Mouse (Mus musculus): ENCODE data around the gene Btbd9.

Gene Btbd9

GRCm38 (mm10) chr17:30575121-30575904, 975 bp downstream of the Btbd9 start:
- peaks cover 39% of the 10 kb centered on the region for H3K4me1 ChIP-seq (replicated peaks; ENCODE audit: low read depth, low read length)
- H3K27me3 ChIP-seq (ENCODE audit: insufficient read depth, low read length) = peaks cover 27% of the 10 kb centered on the region
- peaks cover 12% of the 10 kb centered on the region; the same call in 1 of the 2 replicates for H3K36me3 ChIP-seq (ENCODE audit: insufficient read depth, low read length)
- H3K9me3 ChIP-seq (ENCODE audit: low read length) = no peaks in the 10 kb centered on the region
- TF ChIP-seq POU5F1 (IDR thresholded peaks at IDR 0.05; ENCODE audit: borderline replicate concordance, low read length) = no peak
- peak overlapping the region; percentile 88 for H3K4me3 ChIP-seq (replicated peaks; ENCODE audit: low read length)

GRCm38 (mm10) chr17:30574783-30575075, 1.6 kb downstream of the Btbd9 start:
- Histone ChIP-seq H3K9me3 (ENCODE audit: low read length) (no peaks in the 10 kb centered on the region), H3K4me3 (replicated peaks; ENCODE audit: low read length) (peak overlapping the region; percentile 88), H3K27me3 (ENCODE audit: insufficient read depth, low read length) (peaks cover 27% of the 10 kb centered on the region), H3K36me3 (ENCODE audit: insufficient read depth, low read length) (peaks cover 12% of the 10 kb centered on the region; the same call in 1 of the 2 replicates), H3K4me1 (replicated peaks; ENCODE audit: low read depth, low read length) (peaks cover 44% of the 10 kb centered on the region)
- TF ChIP-seq CTCF (conservative IDR thresholded peaks at IDR 0.05; ENCODE audit: low read length) (no peak), NANOG (IDR thresholded peaks at IDR 0.05; ENCODE audit: borderline replicate concordance, low read length) (no peak), POU5F1 (IDR thresholded peaks at IDR 0.05; ENCODE audit: borderline replicate concordance, low read length) (no peak)

DNA sequence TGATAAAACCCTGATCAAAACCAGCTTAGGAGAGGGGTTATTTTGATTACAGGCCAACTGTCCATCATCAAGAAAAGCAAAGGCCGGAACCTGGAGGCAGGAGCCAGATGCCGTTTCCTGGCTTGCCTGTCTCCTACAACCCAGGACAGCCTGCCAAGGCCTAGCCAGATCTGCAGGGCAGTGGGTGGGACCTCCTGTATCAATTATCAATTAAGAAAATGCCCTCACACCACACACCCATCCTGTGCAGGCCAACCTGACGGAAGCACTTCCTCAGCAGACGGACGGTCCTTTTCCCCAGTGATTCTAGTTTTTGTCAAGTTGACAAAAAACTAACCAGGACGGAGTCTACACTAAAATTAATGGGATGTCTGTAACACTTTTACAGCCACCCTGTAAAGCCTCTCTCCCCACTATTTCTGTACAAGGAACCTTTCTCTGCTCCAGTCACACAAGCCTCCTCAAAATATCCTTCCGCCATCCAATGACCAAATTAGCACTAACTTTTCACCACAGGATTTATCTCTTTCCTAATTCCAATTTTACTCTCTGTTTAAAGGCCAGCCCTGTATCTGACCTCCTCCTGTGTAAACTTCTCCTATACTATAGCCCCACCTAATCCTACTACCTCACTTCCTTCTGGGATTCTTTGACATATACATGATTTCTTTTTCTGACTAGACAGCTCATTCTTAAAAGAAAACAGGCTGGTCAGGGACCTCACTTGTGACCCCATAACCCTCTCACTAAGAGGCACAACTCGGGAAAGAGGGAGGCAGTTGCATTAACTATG, 2.1 kb downstream of the Btbd9 start:
- Histone ChIP-seq H3K4me1 (replicated peaks; ENCODE audit: low read depth, low read length) (peaks cover 44% of the 10 kb centered on the region), H3K9me3 (ENCODE audit: low read length) (no peaks in the 10 kb centered on the region), H3K36me3 (ENCODE audit: insufficient read depth, low read length) (peaks cover 12% of the 10 kb centered on the region; the same call in 1 of the 2 replicates), H3K4me3 (replicated peaks; ENCODE audit: low read length) (0 out of 2 replicates have a peak overlapping the region, but pooled peaks have one; percentile 88), H3K27me3 (ENCODE audit: insufficient read depth, low read length) (peaks cover 27% of the 10 kb centered on the region)
- TF ChIP-seq NANOG (IDR thresholded peaks at IDR 0.05; ENCODE audit: borderline replicate concordance, low read length) (no peak), POU5F1 (IDR thresholded peaks at IDR 0.05; ENCODE audit: borderline replicate concordance, low read length) (no peak), CTCF (conservative IDR thresholded peaks at IDR 0.05; ENCODE audit: low read length) (no peak)

DNA sequence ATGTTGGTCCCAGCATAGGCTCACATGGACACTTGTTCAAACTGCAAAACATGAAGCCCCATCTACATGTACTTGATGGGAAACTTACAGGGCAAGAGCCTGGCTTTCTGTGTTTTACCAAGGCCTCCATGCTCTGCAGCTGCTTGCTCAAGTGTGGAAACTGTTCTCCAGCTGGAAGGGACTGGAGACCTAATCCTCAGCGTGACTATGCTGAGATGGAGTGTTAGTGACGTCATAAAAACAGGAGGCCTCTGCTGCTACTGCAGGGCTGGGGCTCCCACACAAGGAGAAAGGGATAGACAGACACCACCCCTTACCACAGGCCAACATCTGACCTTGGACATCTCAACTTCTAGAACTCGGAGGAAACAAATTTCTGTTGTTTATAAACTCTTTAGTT, 5.3 kb downstream of the Btbd9 start:
- H3K4me1 ChIP-seq (replicated peaks; ENCODE audit: low read depth, low read length) = peaks cover 26% of the 10 kb centered on the region
- no peaks in the 10 kb centered on the region for H3K36me3 ChIP-seq (ENCODE audit: insufficient read depth, low read length)
- no peak overlapping the region for H3K4me3 ChIP-seq (replicated peaks; ENCODE audit: low read length)
- H3K9me3 ChIP-seq (ENCODE audit: low read length) = no peaks in the 10 kb centered on the region
- H3K27me3 ChIP-seq (ENCODE audit: insufficient read depth, low read length) = peaks cover 4% of the 10 kb centered on the region; the same call in 1 of the 2 replicates
- TF ChIP-seq CTCF (conservative IDR thresholded peaks at IDR 0.05; ENCODE audit: low read length) (no peak), POU5F1 (IDR thresholded peaks at IDR 0.05; ENCODE audit: borderline replicate concordance, low read length) (no peak), NANOG (IDR thresholded peaks at IDR 0.05; ENCODE audit: borderline replicate concordance, low read length) (no peak)

GRCm38 (mm10) chr17:30570173-30570572, 6.1 kb downstream of the Btbd9 start:
- Histone ChIP-seq H3K4me1 (replicated peaks; ENCODE audit: low read depth, low read length) (peaks cover 29% of the 10 kb centered on the region), H3K36me3 (ENCODE audit: insufficient read depth, low read length) (no peaks in the 10 kb centered on the region), H3K9me3 (ENCODE audit: low read length) (no peaks in the 10 kb centered on the region), H3K4me3 (replicated peaks; ENCODE audit: low read length) (no peak overlapping the region), H3K27me3 (ENCODE audit: insufficient read depth, low read length) (peaks cover 4% of the 10 kb centered on the region; the same call in 1 of the 2 replicates)
- TF ChIP-seq POU5F1 (IDR thresholded peaks at IDR 0.05; ENCODE audit: borderline replicate concordance, low read length) (no peak), CTCF (conservative IDR thresholded peaks at IDR 0.05; ENCODE audit: low read length) (no peak), NANOG (IDR thresholded peaks at IDR 0.05; ENCODE audit: borderline replicate concordance, low read length) (no peak)

GRCm38 (mm10) chr17:30568473-30568872, 7.8 kb downstream of the Btbd9 start:
- TF ChIP-seq NANOG (IDR thresholded peaks at IDR 0.05; ENCODE audit: borderline replicate concordance, low read length) (no peak), POU5F1 (IDR thresholded peaks at IDR 0.05; ENCODE audit: borderline replicate concordance, low read length) (no peak), CTCF (conservative IDR thresholded peaks at IDR 0.05; ENCODE audit: low read length) (no peak)
- Histone ChIP-seq H3K27me3 (ENCODE audit: insufficient read depth, low read length) (no peaks in the 10 kb centered on the region), H3K4me1 (replicated peaks; ENCODE audit: low read depth, low read length) (peaks cover 20% of the 10 kb centered on the region), H3K9me3 (ENCODE audit: low read length) (no peaks in the 10 kb centered on the region), H3K36me3 (ENCODE audit: insufficient read depth, low read length) (no peaks in the 10 kb centered on the region), H3K4me3 (replicated peaks; ENCODE audit: low read length) (no peak overlapping the region)

DNA sequence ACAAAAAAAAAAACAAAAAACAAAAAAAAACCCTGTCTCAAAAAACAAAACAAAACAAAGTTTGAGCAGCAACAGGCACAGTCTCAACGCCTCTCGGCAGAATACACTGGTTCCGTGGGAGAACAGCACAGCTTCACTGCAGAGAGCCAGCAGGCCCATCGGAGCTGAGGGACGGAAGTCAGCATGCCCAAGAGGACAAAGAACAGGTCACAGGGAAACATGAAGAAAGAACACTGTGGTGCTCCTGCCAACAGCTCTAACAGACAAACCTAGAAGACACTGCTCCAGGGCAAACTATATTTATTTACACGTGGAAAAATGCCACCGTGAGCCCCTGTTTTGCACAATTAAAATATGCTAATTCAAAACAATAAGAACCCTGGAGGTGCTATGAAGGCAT, 11.3 kb downstream of the Btbd9 start:
- Histone ChIP-seq H3K4me1 (replicated peaks; ENCODE audit: low read depth, low read length) (peaks cover 17% of the 10 kb centered on the region), H3K9me3 (ENCODE audit: low read length) (no peaks in the 10 kb centered on the region), H3K27me3 (ENCODE audit: insufficient read depth, low read length) (no peaks in the 10 kb centered on the region), H3K36me3 (ENCODE audit: insufficient read depth, low read length) (no peaks in the 10 kb centered on the region), H3K4me3 (replicated peaks; ENCODE audit: low read length) (no peak overlapping the region)
- TF ChIP-seq POU5F1 (IDR thresholded peaks at IDR 0.05; ENCODE audit: borderline replicate concordance, low read length) = no peak
- TF ChIP-seq CTCF (conservative IDR thresholded peaks at IDR 0.05; ENCODE audit: low read length) = no peak
- TF ChIP-seq NANOG (IDR thresholded peaks at IDR 0.05; ENCODE audit: borderline replicate concordance, low read length) = no peak

DNA sequence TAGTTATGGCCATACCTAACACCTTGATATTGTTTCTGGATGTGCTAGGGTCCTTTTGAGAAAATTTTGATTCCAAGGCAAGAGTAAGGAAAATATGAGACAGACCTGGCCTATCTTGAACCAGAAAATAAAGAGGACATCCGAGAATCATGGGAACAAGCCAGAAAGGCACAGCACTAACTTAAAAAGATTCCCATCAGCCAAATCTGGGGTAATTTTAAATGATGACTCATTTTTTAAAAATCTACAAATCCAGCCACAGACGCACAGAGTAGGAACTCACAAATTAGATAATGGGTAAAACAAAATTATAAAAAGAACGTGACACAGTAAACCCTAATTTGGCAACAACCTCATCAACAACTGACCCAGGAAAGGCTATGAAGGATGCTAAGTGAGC, 11.9 kb downstream of the Btbd9 start:
- H3K9me3 ChIP-seq (ENCODE audit: low read length) = no peaks in the 10 kb centered on the region
- H3K36me3 ChIP-seq (ENCODE audit: insufficient read depth, low read length) = no peaks in the 10 kb centered on the region
- no peak for TF ChIP-seq CTCF (conservative IDR thresholded peaks at IDR 0.05; ENCODE audit: low read length)
- TF ChIP-seq NANOG (IDR thresholded peaks at IDR 0.05; ENCODE audit: borderline replicate concordance, low read length) = no peak
- TF ChIP-seq POU5F1 (IDR thresholded peaks at IDR 0.05; ENCODE audit: borderline replicate concordance, low read length) = no peak
- no peak overlapping the region for H3K4me3 ChIP-seq (replicated peaks; ENCODE audit: low read length)
- peaks cover 20% of the 10 kb centered on the region for H3K4me1 ChIP-seq (replicated peaks; ENCODE audit: low read depth, low read length)
- H3K27me3 ChIP-seq (ENCODE audit: insufficient read depth, low read length) = no peaks in the 10 kb centered on the region
